Mouse (Mus musculus) liver, postnatal 0 days (tissue): ENCODE results near the gene Hist1h3b. TPM values are rescaled to one million over a fixed set of nuclear protein-coding genes. Genes with fewer than 3 reads are reported as not detected.
"Not testable (repeated sequence)": the region's sequence is repeated elsewhere in the genome, so short reads cannot be mapped to it uniquely, and the experiment has no call there.

Experiments used
- ATAC-seq: fragments of 200-750 bp; cut with Nextera tagmentation; 2 replicates; pipeline ENCODE4 v1.8.0; 2017; ENCODE audit warnings: mild to moderate bottlenecking, moderate library complexity
- DNase-seq: peaks from one replicate; pipeline ENCODE4 v3.0.0-alpha.2; 2016
- H3K27ac ChIP-seq: fragments of 300-500 bp; sonication (generic); 2 replicates; pipeline ENCODE4 v1.5.1; 2014; ENCODE audit warnings: antibody characterized with exemption, moderate library complexity, mild to moderate bottlenecking, low read depth
- H3K27me3 ChIP-seq: fragments of 300-500 bp; sonication (generic); 2 replicates; pipeline ENCODE4 v1.6.1; 2014; ENCODE audit warnings: low read length, control low read depth, mixed read lengths; ENCODE audit not compliant: insufficient read depth
- H3K36me3 ChIP-seq: fragments of 300-500 bp; sonication (generic); replicated peaks from 2 replicates; pipeline ENCODE4 v1.6.1; 2014; ENCODE audit warnings: mild to moderate bottlenecking, control low read depth, low read length, moderate library complexity, mixed read lengths; ENCODE audit not compliant: insufficient read depth
- H3K4me1 ChIP-seq: fragments of 300-500 bp; sonication (generic); 2 replicates; pipeline ENCODE4 v1.6.1; 2014; ENCODE audit warnings: antibody characterized with exemption, mild to moderate bottlenecking, control low read depth; ENCODE audit not compliant: insufficient read depth
- H3K4me2 ChIP-seq: fragments of 300-500 bp; sonication (generic); 2 replicates; pipeline ENCODE4 v1.6.1; 2014; ENCODE audit warnings: low read depth, mild to moderate bottlenecking, low read length, moderate library complexity, mixed read lengths
- H3K4me3 ChIP-seq: fragments of 300-500 bp; sonication (generic); 2 replicates; pipeline ENCODE4 v1.5.1; 2014; ENCODE audit warnings: low read depth, low read length
- H3K9ac ChIP-seq: fragments of 300-500 bp; sonication (generic); replicated peaks from 2 replicates; pipeline ENCODE4 v1.6.1; 2014; ENCODE audit warnings: mild to moderate bottlenecking, moderate library complexity
- H3K9me3 ChIP-seq: fragments of 300-500 bp; sonication (generic); 2 replicates; pipeline ENCODE4 v1.6.1; 2016; ENCODE audit warnings: mild to moderate bottlenecking, control low read depth, low read length, mixed read lengths
- CTCF ChIP-seq: sonication (generic); IDR thresholded peaks from 2 replicates; pipeline ENCODE4 v1.5.1; 2016; ENCODE audit warnings: antibody characterized with exemption, low read depth
- EP300 ChIP-seq: IDR thresholded peaks from 2 replicates; pipeline ENCODE4 v1.6.1; 2016; ENCODE audit warnings: antibody characterized with exemption, low read depth, mild to moderate bottlenecking
- WGBS: fragments of 180-500 bp; shearing (Covaris S2); extraction: QIAGEN DNeasy Blood & Tissue Kit; methylation state at CpG from one replicate; pipeline ENCODE4 v1.1.7; 2014; ENCODE audit not compliant: insufficient replicate concordance; 5-methylcytosine and 5-hydroxymethylcytosine counted together
- polyA plus RNA-seq: library from polyadenylated mRNA; unstranded; fragments of >200 nt; fragmentation: Nextera tagmentation; extraction: Ambion mirVana; gene quantifications from 2 replicates; pipeline ENCODE4 v1.2.1, GENCODE M21; 2015

The Hist1h3b gene
- polyA plus RNA-seq, result 10.2 and 16.0 TPM in 2 replicates

GRCm38 (mm10) chr13:23752067-23752741 lies at the start of gene Hist1h3b:
Hist1h3b (plus strand) TSS chr13:23752267.
- H3K27me3 ChIP-seq, result not testable (repeated sequence)
- WGBS, result under 1% methylated on average over 17 of the region's 47 CpGs

GRCm38 (mm10) chr13:23702801-23703200 lies 49.3 kb upstream of the Hist1h3b start:
- not testable (repeated sequence) for H3K9ac ChIP-seq, ATAC-seq, H3K27me3 ChIP-seq, H3K4me3 ChIP-seq, H3K4me2 ChIP-seq, H3K9me3 ChIP-seq, DNase-seq, H3K4me1 ChIP-seq, H3K36me3 ChIP-seq
- 74% methylated on average over 2 of the region's 2 CpGs for WGBS
- 0 out of 2 replicates have a peak overlapping the region, but pooled peaks have one; percentile 52 for H3K27ac ChIP-seq

More at GRCm38 (mm10) chr13:23752067-23752741, at the start of gene Hist1h3b:
- H3K4me2 ChIP-seq, result peak within 1 kb of the TSS; percentile 61
- H3K9ac ChIP-seq, result peak within 1 kb of the TSS; percentile 75
- peak within 1 kb of the TSS; percentile 97 for H3K27ac ChIP-seq
- peaks cover 12% of the 10 kb centered on the region for H3K4me1 ChIP-seq
- DNase-seq, result peak; percentile 90
- peak; percentile 72 for ATAC-seq
- H3K36me3 ChIP-seq, H3K9me3 ChIP-seq: not testable (repeated sequence)
- H3K4me3 ChIP-seq, result peak within 1 kb of the TSS; percentile 43
- TF ChIP-seq EP300, result peak; percentile 50; the same call in 1 of the 2 replicates

- WGBS, result 72% methylated on average over 7 of the region's 7 CpGs
- Histone ChIP-seq H3K9me3 (no peaks in the 10 kb centered on the region), H3K27me3 (no peaks in the 10 kb centered on the region), H3K36me3 (no peaks in the 10 kb centered on the region), H3K9ac (no peak overlapping the region), H3K27ac (no peak overlapping the region), H3K4me3 (no peak overlapping the region), H3K4me1 (peaks cover 9% of the 10 kb centered on the region; the same call in 1 of the 2 replicates), H3K4me2 (no peak overlapping the region)
- no peak for ATAC-seq
- TF ChIP-seq CTCF (no peak), EP300 (no peak)
- DNase-seq, result peak; percentile 12
These were observed 46.2 kb upstream of the Hist1h3b start for GRCm38 (mm10) chr13:23705751-23706356.

DNA sequence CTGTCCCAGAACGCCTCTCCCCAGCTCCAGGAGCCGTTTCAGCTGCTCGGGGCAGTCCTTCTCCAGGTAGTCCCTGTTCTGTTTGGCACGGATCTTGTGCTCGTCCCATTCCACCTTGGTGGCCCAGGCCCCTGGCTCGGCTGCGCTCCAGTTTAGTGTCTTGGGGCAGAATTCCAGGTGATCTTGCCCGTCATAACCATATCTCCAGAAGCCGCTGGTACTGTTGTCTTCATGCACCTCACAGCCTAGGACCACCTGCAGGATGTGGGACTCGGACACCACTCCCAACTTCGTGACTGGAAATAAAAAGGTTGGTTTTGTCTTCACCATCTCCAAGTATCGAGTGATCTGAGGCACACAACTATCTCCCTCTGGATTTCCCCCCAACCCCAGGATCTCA lies 45.3 kb upstream of the Hist1h3b start:
- WGBS, result 86% methylated on average over 12 of the region's 12 CpGs
- no peak for ATAC-seq

GRCm38 (mm10) chr13:23708041-23708440 lies 44.0 kb upstream of the Hist1h3b start:
- Histone ChIP-seq H3K4me3 (no peak overlapping the region), H3K27ac (no peak overlapping the region), H3K9me3 (no peaks in the 10 kb centered on the region), H3K4me1 (peaks cover 14% of the 10 kb centered on the region; the same call in 1 of the 2 replicates), H3K9ac (no peak overlapping the region), H3K27me3 (no peaks in the 10 kb centered on the region), H3K36me3 (no peaks in the 10 kb centered on the region), H3K4me2 (no peak overlapping the region)
- WGBS, result 78% methylated on average over 4 of the region's 4 CpGs
- DNase-seq (peak; percentile 11), ATAC-seq (no peak)
- TF ChIP-seq EP300 (no peak), CTCF (no peak)

More for the DNA sequence above, 45.3 kb upstream of the Hist1h3b start:
- H3K9ac ChIP-seq, result no peak overlapping the region
- H3K4me2 ChIP-seq, result no peak overlapping the region
- peaks cover 9% of the 10 kb centered on the region; the same call in 1 of the 2 replicates for H3K4me1 ChIP-seq
- H3K4me3 ChIP-seq, result no peak overlapping the region
- no peak overlapping the region for H3K27ac ChIP-seq
- H3K36me3 ChIP-seq, result no peaks in the 10 kb centered on the region
- H3K27me3 ChIP-seq, result no peaks in the 10 kb centered on the region
- TF ChIP-seq EP300 (no peak), CTCF (no peak)
- DNase-seq, result peak; percentile 9
- no peaks in the 10 kb centered on the region for H3K9me3 ChIP-seq

DNA sequence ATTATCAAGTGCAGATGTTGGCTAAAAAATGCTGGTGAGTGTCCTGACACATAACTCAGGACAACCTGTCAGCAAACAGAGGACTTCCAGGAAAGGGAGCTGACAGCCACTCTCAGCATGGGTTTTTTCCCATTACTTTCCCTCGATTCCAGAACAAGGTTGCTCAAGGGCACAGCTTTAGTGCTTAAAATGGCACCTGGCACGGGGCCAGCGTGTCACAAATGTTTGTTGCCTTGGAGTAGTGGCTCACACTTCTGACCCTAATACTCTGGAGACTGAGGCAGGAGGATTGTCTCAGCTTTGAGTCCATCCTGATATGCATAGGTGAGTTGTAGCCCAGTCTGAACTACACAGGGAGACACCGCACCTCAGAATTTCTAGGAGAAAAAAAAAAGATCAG lies 43.4 kb upstream of the Hist1h3b start:
- no peak overlapping the region for H3K4me2 ChIP-seq
- WGBS, result 65% methylated on average over 4 of the region's 4 CpGs
- no peaks in the 10 kb centered on the region for H3K27me3 ChIP-seq
- H3K9me3 ChIP-seq, result no peaks in the 10 kb centered on the region
- no peak overlapping the region for H3K9ac ChIP-seq
- ATAC-seq, result no peak
- DNase-seq, result peak; percentile 28
- H3K4me3 ChIP-seq, result no peak overlapping the region
- peaks cover 14% of the 10 kb centered on the region; the same call in 1 of the 2 replicates for H3K4me1 ChIP-seq
- no peak for TF ChIP-seq EP300
- no peak for TF ChIP-seq CTCF
- H3K27ac ChIP-seq, result no peak overlapping the region
- H3K36me3 ChIP-seq, result no peaks in the 10 kb centered on the region
